Mouse (Mus musculus): ENCODE data around the gene Smad3. TPM values are rescaled to one million over a fixed set of nuclear protein-coding genes. Genes with fewer than 3 reads are reported as not detected.

Smad3 gene
- total and polyA plus RNA-seq, 3 experiments = 7.5 to 10.2 TPM; not detected in 1

DNA sequence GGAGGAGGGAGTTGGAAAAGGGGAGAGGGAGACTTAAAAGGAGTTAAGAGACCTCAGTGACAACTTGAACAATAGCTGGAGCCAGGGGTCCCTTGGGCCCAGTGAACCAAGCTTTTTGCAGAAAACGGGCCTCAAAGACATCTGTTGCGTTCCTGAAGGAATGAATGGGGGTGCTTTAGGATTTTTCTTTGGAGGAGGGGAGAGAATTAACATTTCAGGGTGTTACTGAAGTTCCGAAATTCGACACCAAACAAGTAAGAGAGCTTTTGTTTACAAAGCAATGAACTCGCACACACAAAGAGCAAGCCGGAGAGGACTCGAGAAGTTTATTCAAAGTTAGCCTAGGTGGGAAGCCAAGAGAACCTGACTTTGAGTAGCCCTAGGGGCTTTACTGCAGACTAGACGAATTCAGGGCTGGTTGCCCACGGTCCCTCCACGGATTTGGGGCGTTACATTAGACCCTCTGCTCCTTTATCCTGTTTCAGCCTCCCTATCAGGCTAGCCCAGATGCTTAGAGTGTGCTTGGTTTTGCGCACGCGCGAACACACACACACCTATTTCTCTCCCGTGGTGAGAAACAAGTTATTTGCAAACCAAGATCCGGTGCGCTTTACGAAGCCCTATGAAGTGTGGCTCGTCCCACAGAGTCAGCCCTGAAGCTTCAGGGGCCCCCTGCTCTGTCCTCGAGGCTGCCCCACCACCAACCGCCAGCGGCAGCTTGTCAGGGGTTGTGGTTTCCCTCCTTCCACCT, 1.0 kb upstream of the Smad3 start:
- Histone ChIP-seq H3K4me1 (ENCODE audit: control insufficient read depth in 1 of 2, insufficient read depth in 2 of 2, low read length in 2 of 2) (peaks cover 0 to 9% of the 10 kb centered on the region in 2 experiments; a peak in 2 of 4 replicates), H3K9ac (ENCODE audit: control insufficient read depth, low read depth, low read length, poor library complexity, severe bottlenecking) (peak overlapping the region; percentile 83), H3K4me3 (ENCODE audit: control insufficient read depth in 1 of 2, insufficient read depth in 1 of 2, low read depth in 2 of 2, low read length in 2 of 2) (peak overlapping the region; percentile 83 to 93), H3K27me3 (ENCODE audit: control insufficient read depth in 1 of 2, insufficient read depth in 2 of 2, low read length in 2 of 2) (no peaks in the 10 kb centered on the region), H3K27ac (ENCODE audit: control insufficient read depth, low read depth, low read length) (peak overlapping the region; percentile 87), H3K79me2 (ENCODE audit: control insufficient read depth, insufficient read depth, low read length, poor library complexity) (peaks cover 8% of the 10 kb centered on the region), H3K36me3 (ENCODE audit: control insufficient read depth in 1 of 2, insufficient read depth in 2 of 2, low read length in 2 of 2) (peaks cover 0 to 4% of the 10 kb centered on the region in 2 experiments; a peak in 2 of 4 replicates), H3K9me3 (replicated peaks; ENCODE audit: insufficient read depth, low read length) (no peaks in the 10 kb centered on the region)
- DNase-seq (ENCODE audit: low read depth, low spot score) = peak; percentile 92
- TF ChIP-seq MYC (IDR thresholded peaks at IDR 0.05; ENCODE audit: low read depth, low read length) (0 out of 2 replicates have a peak, but pooled peaks have one; percentile 57), SMC3 (IDR thresholded peaks at IDR 0.05; ENCODE audit: low read depth, low read length) (no peak), ELF1 (IDR thresholded peaks at IDR 0.05; ENCODE audit: low read depth, low read length) (no peak), ZNF384 (IDR thresholded peaks at IDR 0.05; ENCODE audit: low read depth, low read length) (no peak), CTCF (IDR thresholded peaks at IDR 0.05 in 2 of 3, conservative IDR thresholded peaks at IDR 0.05 in 1 of 3; ENCODE audit: control insufficient read depth in 1 of 3, insufficient read depth in 1 of 3, low read depth in 2 of 3, low read length in 3 of 3, poor library complexity in 1 of 3, severe bottlenecking in 1 of 3) (no peak), GABPA (IDR thresholded peaks at IDR 0.05; ENCODE audit: low read depth, low read length) (no peak), UBTF (IDR thresholded peaks at IDR 0.05; ENCODE audit: borderline replicate concordance, insufficient read depth, low read depth, low read length) (0 out of 2 replicates have a peak, but pooled peaks have one; percentile 18), E2F4 (IDR thresholded peaks at IDR 0.05; ENCODE audit: borderline replicate concordance, low read depth, low read length) (no peak), ZKSCAN1 (IDR thresholded peaks at IDR 0.05; ENCODE audit: low read depth, low read length) (no peak), EP300 (IDR thresholded peaks at IDR 0.05; ENCODE audit: low read depth in 1 of 2, low read length in 2 of 2) (peak; percentile 44 to 70), RCOR1 (IDR thresholded peaks at IDR 0.05; ENCODE audit: low read depth, low read length) (0 out of 2 replicates have a peak, but pooled peaks have one; percentile 4), MAX (IDR thresholded peaks at IDR 0.05; ENCODE audit: low read length) (no peak), JUND (IDR thresholded peaks at IDR 0.05; ENCODE audit: low read depth, low read length) (no peak), GATA1 (IDR thresholded peaks at IDR 0.05; ENCODE audit: low read depth, low read length) (peak; percentile 68), HCFC1 (IDR thresholded peaks at IDR 0.05; ENCODE audit: low read depth, low read length) (peak; percentile 38; the same call in 1 of the 2 replicates), POLR2A (IDR thresholded peaks at IDR 0.05; ENCODE audit: control insufficient read depth in 1 of 2, insufficient read depth in 1 of 2, low read depth in 1 of 2, low read length in 2 of 2, poor library complexity in 1 of 2) (peak in 1 of 2 experiments; percentile 47; a peak in 2 of 4 replicates), POLR2AphosphoS5 (IDR thresholded peaks at IDR 0.05; ENCODE audit: borderline replicate concordance, low read depth, low read length) (no peak), NELFE (IDR thresholded peaks at IDR 0.05; ENCODE audit: low read depth, low read length) (peak; percentile 30; the same call in 1 of the 2 replicates), RAD21 (IDR thresholded peaks at IDR 0.05; ENCODE audit: low read depth, low read length) (no peak), MXI1 (IDR thresholded peaks at IDR 0.05; ENCODE audit: low read depth, low read length) (peak; percentile 22), KAT2A (conservative IDR thresholded peaks at IDR 0.05; ENCODE audit: low read depth, low read length) (no peak), TAL1 (IDR thresholded peaks at IDR 0.05; ENCODE audit: low read length) (peak; percentile 86), SIN3A (IDR thresholded peaks at IDR 0.05; ENCODE audit: low read length) (0 out of 2 replicates have a peak, but pooled peaks have one; percentile 27), BHLHE40 (IDR thresholded peaks at IDR 0.05; ENCODE audit: borderline replicate concordance, low read depth, low read length) (peak; percentile 42; the same call in 1 of the 2 replicates), TCF12 (IDR thresholded peaks at IDR 0.05; ENCODE audit: low read depth, low read length) (peak; percentile 73), ETS1 (IDR thresholded peaks at IDR 0.05; ENCODE audit: low read depth, low read length) (peak; percentile 50; the same call in 1 of the 2 replicates), MEF2A (IDR thresholded peaks at IDR 0.05; ENCODE audit: extremely low read depth, insufficient replicate concordance, low read depth, low read length, poor library complexity, severe bottlenecking) (no peak), CHD2 (IDR thresholded peaks at IDR 0.05; ENCODE audit: low read length) (no peak), NRF1 (IDR thresholded peaks at IDR 0.05; ENCODE audit: insufficient read depth, low read depth, low read length, poor library complexity, severe bottlenecking) (peak; percentile 71), CHD1 (IDR thresholded peaks at IDR 0.05; ENCODE audit: low read depth, low read length) (peak; percentile 72; the same call in 1 of the 2 replicates), ZC3H11A (IDR thresholded peaks at IDR 0.05; ENCODE audit: low read depth, low read length) (no peak), USF2 (IDR thresholded peaks at IDR 0.05; ENCODE audit: borderline replicate concordance in 1 of 2, insufficient read depth in 1 of 2, low read depth in 1 of 2, low read length in 2 of 2) (no peak), ZMIZ1 (IDR thresholded peaks at IDR 0.05; ENCODE audit: low read depth, low read length) (peak; percentile 54), USF1 (IDR thresholded peaks at IDR 0.05; ENCODE audit: low read depth, low read length) (no peak), TBP (IDR thresholded peaks at IDR 0.05; ENCODE audit: low read depth, low read length) (peak; percentile 70)
